Mouse (Mus musculus): Measurements from ENCODE around the gene Zfp108.
"Not testable (repeated sequence)": the region's sequence is repeated elsewhere in the genome, so short reads cannot be mapped to it uniquely, and the experiment has no call there.

Zfp108 gene

GRCm38 (mm10) chr7:24254633-24255474 is at the start of gene Zfp108:
Gene Zfp108, plus strand, starts transcription at chr7:24254794.
- DNase-seq, result peak; percentile 91 to 95

DNA sequence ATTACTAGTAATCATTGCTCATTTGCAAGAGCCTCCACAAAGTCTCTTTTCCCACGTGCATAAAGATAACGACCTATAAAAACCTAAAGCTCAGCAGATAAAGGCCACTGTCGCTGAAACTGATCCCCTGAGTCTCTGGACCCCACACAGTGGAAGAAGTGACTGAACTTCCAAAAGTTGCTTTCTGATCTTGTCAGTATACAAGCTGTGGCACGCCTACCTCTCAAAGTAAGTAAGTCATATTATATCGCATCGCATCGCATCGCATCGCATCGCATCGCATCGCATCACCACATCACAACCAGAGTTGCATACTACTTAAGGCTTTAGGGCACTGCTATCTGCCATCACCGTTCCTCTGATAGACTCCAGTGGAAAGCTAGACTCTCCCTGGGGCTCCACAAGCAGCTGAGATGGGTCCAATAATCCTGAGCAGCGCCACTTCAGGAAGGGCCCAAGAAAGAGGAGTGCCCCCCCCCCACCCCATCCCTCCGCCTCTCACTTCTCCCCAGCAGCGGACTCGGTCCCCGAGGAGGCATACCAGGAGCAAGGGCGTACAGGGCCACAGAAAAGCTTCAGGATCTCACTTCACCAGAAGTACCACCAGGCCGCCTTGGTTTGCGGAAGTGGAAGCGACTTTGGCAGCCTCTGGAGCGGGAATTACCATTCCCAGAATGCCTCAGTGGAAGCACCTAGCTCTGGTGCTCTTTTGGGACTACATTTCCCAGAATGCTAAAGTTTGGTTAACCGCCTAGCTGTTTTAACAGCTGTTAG is 46.9 kb upstream of the Zfp108 start:
- DNase-seq, result peak; percentile 79 to 85

DNA sequence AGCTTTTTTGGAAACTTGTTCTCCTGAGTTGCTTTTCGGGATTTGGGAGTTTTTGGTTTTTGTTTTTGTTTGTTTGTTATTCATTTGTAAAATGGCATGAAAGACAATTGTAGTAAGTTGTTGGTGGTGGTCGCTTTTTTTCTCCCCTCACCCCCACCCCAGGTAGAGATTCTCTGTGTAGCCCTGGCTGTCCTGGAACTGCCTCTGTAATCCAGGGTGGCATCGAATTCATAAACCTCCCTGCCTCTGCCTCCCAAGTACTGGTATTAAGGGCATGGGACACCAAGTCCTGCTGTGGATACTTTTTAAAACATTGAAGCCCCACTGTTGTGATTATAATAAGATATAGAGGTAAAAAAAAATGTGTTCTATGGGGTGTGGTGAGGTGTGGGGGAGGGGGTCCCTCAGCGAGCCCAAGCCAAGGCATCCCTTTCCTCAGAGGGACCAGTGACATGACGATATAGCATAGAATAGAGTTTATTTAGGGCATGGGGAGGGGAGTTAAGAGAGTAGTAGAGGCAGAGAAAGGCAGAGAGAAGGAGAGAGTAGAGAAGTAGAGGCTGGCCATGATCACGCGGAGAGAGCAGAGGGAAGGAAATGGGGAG is 46.2 kb upstream of the Zfp108 start:
- no peak for DNase-seq

DNA sequence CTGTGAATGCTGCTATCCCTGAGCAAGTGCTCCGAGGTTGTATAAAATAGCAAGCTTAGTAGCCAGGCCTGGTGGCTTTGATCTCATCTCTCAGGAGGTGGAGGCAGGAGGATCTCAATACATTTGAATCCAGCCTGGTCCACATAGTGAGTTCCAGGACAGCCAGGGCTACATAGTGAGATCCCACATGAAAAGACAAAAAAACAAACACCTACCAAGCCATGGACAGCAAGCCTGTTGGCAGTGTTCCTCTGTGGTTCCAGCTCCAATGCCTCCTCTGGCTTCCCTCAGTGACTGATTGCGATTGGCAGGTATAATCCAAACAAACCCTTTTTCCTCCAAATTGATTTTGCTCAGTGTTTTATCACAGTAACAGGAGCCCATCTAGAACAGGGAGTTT is 44.3 kb upstream of the Zfp108 start:
- DNase-seq, result no peak

DNA sequence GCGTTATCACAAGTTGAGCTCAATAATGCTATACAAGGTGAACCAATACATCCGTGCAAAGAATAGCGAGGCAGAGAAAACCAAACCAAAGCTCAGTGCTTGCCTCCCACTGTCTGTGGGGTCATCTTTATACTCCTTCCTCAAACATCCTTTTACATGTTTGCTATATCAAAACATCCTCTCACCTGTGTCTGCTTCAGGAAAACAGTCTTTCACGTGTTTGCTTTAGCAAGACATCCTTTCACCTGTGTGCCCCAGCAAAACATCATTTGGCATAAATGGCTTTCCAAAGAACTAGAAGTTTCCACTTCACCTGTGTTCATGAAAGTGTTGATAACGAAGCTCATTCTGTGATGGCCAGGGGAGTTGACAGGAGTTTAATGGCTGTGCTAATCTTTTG is 43.3 kb upstream of the Zfp108 start, which contains the start of gene Zfp111:
TSS of gene Zfp111 (minus strand) at position 101 of the 400 bp plus-strand sequence.
- no peak for DNase-seq

GRCm38 (mm10) chr7:24237040-24237791 is 17.4 kb upstream of the Zfp108 start, which contains the start of gene Zfp109:
Gene Zfp109, minus strand, starts transcription at chr7:24237560.
- peak; percentile 76 to 83 for DNase-seq

GRCm38 (mm10) chr7:24253779-24254615 is 597 bp upstream of the Zfp108 start:
- no peak for DNase-seq

DNA sequence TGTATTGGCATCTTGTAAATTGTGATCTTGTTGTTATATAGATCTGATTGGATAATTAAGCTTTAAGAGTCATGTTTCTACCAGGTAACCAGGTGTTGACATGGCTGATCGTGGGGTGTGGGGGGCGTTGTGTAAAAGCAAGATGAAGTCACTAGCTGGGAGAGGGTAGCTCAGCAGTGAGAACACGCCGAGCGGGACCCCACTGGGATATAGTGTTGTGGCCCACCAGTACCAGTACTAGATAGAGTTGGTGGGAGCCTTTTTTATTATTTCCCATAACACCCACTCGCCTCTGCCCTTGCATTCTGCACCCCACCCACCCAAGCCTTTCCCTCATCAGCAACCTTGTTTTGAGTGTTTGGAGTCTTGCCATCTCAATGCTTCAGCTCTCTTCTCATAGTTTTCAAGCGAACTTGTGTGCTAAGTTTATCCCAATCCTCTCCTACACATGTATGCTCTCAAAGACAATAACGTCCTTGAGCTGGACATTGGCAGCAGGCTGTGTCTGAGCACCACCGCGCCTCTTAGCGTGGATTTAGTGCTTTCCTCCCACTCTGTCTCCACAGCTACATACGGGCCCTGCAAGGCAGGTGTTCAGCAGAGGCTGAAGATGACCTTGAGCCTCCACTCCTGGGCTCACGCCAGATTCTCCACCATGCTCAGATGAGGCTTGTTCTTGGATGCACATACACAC is 4.9 kb downstream of the Zfp108 start:
- no peak for DNase-seq

DNA sequence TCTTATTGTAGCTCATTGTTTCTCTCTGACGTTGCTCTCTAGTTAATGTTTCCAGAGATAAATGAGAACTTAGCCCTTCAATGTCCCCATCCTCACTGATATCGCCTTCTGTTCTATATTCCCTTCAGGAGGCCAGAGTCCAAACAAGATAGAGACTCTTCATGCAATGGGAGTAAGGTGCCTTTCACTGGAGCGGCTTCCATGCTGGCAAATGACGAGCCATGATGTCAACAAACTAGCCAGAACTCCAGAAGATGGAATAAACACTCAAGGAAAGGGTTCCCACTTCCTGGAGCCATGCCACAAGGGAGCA is 5.4 kb downstream of the Zfp108 start:
- DNase-seq, result no peak

- no peak for DNase-seq
These were observed 13.9 kb downstream of the Zfp108 start for GRCm38 (mm10) chr7:24268176-24269155.

- DNase-seq, result no peak
These were observed 14.7 kb downstream of the Zfp108 start for GRCm38 (mm10) chr7:24269256-24269655.

GRCm38 (mm10) chr7:24269667-24270287 is 15.2 kb downstream of the Zfp108 start:
- DNase-seq, result peak in 1 of 2 experiments; percentile 22

DNA sequence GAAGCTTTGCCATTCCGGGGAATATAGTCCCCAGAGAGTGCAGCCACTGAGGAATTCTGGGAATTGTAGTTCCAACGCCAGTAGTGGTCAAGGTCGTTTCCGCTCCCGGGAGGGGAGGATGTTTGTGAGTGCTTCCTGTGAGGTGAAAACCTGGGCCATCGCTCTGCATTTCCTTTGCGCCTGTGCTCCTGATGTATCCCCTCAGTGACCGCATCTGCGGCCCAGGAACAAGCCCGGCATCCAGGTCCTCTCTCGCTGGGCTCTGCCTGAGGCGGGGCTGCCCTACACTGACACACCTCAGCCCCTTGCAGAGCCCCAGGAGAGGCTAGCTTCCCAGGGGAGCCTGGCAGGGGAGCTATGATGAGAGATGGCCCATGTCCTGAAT is 15.7 kb downstream of the Zfp108 start, which contains the start of gene Zfp93:
TSS of gene Zfp93 (plus strand) at position 133 of the 385 bp plus-strand sequence.
- DNase-seq, result peak; percentile 84 to 93

- no peak for DNase-seq
These were observed 16.6 kb downstream of the Zfp108 start for GRCm38 (mm10) chr7:24271191-24271590.

GRCm38 (mm10) chr7:24274456-24274855 is 19.9 kb downstream of the Zfp108 start:
- DNase-seq, result peak in 1 of 2 experiments; percentile 34

GRCm38 (mm10) chr7:24278771-24279170 is 24.2 kb downstream of the Zfp108 start:
- DNase-seq, result not testable (repeated sequence)

GRCm38 (mm10) chr7:24280031-24280857 is 25.6 kb downstream of the Zfp108 start:
- no peak for DNase-seq

DNA sequence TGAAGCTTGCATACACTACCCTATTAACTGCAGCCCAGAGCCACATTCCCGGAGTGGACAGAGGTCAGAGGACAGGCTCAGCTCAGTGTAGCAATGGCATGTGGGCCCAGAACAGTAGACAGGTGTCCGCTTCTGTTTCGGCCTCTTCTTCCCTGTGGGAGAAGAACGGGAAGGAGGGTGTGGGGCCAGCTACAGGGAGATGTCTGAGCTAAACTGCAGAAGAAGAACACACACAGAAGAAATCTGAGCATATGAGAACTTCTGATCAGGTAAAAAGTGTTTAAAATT is 26.2 kb downstream of the Zfp108 start:
- peak; percentile 26 to 40 for DNase-seq

DNA sequence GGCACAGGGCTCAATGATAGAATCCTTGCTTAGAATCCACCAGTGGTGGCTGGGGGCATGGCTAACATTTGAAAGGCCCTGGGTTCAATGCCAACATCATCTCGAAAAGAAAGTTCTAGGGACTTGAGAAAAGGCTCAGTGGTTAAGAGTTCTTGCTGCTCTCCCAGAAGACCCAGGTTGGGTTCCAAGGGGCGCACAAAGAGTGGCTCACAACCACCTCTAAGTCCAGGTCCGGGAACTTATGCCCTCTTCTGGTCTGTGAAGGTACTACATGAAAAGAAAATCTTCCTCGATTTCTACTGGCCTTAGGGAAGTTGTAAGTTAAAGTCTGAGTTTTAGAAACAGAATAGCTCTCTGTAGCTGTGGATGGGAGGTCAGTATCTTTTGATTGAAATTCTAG is 31.5 kb downstream of the Zfp108 start:
- no peak for DNase-seq
